Mouse (Mus musculus) liver, embryonic 15.5 days (tissue): Measurements from ENCODE around the gene Mcrip2. TPM values are rescaled to one million over a fixed set of nuclear protein-coding genes. Genes with fewer than 3 reads are reported as not detected.
A peak's percentile ranks its signal among the peaks of the same experiment; 100 is the strongest.

Experiments used
- ATAC-seq: fragments of 200-750 bp; cut with Nextera tagmentation; 2 replicates; pipeline ENCODE4 v1.8.0; 2017; ENCODE audit warnings: moderate number of reproducible peaks, mild to moderate bottlenecking, moderate library complexity; ENCODE audit not compliant: insufficient read depth
- H3K27ac ChIP-seq: fragments of 300-500 bp; sonication (generic); replicated peaks from 2 replicates; pipeline ENCODE4 v1.5.1; 2015; ENCODE audit warnings: mild to moderate bottlenecking, inconsistent platforms
- H3K27me3 ChIP-seq: fragments of 300-500 bp; sonication (generic); 2 replicates; pipeline ENCODE4 v1.6.1; 2015; ENCODE audit warnings: mild to moderate bottlenecking, inconsistent platforms
- H3K36me3 ChIP-seq: fragments of 300-500 bp; sonication (generic); replicated peaks from 2 replicates; pipeline ENCODE4 v1.6.1; 2015; ENCODE audit warnings: moderate library complexity, mild to moderate bottlenecking, inconsistent platforms
- H3K4me1 ChIP-seq: fragments of 300-500 bp; sonication (generic); replicated peaks from 2 replicates; pipeline ENCODE4 v1.6.1; 2015; ENCODE audit warnings: inconsistent platforms
- H3K4me2 ChIP-seq: fragments of 300-500 bp; sonication (generic); 2 replicates; pipeline ENCODE4 v1.6.1; 2015; ENCODE audit warnings: moderate library complexity, mild to moderate bottlenecking, inconsistent platforms
- H3K4me3 ChIP-seq: fragments of 300-500 bp; sonication (generic); replicated peaks from 2 replicates; pipeline ENCODE4 v1.5.1; 2015; ENCODE audit warnings: mild to moderate bottlenecking, inconsistent platforms
- H3K9ac ChIP-seq: fragments of 300-500 bp; sonication (generic); 2 replicates; pipeline ENCODE4 v1.6.1; 2015; ENCODE audit warnings: moderate library complexity, mild to moderate bottlenecking, inconsistent platforms
- H3K9me3 ChIP-seq: fragments of 300-500 bp; sonication (generic); replicated peaks from 2 replicates; pipeline ENCODE4 v1.6.1; 2016; ENCODE audit warnings: inconsistent platforms
- WGBS: fragments of 180-500 bp; shearing (Covaris S2); methylation state at CpG from one replicate; pipeline ENCODE4 v1.1.7; 2015; ENCODE audit warnings: mixed read lengths; ENCODE audit not compliant: insufficient replicate concordance; 5-methylcytosine and 5-hydroxymethylcytosine counted together
- polyA plus RNA-seq: library from polyadenylated mRNA; unstranded; fragments of >200 nt; fragmentation: Nextera tagmentation; extraction: Ambion mirVana; gene quantifications from 2 replicates; pipeline ENCODE4 v1.2.1, GENCODE M21; 2015

Mcrip2 gene
- polyA plus RNA-seq, 1 experiment from 2014 or later, result 37.3 TPM

DNA sequence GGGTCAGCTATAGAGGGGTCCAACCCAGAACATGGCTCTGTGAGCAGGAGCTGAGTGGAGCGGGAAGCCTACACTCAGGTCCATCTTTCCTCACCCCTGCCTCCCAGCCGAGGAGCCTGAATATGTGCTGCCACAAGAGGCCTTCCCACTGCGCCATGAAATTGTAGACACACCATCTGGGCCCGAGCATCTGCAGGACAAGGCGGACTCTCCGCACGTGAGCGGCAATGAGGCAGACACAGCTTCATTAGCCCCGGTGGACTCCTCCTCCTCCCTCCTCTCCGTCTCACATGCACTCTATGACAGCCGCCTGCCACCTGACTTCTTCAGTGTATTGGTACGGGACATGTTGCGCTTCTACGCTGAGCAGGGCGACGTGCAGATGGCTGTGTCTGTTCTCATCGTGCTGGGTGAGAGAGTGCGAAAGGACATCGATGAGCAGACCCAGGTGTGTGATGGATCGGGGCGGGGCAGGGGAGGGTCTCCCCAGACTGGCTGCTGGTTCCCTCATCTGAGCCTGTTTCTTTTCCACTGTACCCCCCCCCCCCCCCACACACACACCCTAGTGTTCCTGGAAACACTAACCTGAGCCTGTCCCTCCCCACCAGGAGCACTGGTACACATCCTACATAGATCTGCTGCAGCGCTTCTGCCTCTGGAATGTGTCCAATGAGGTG, 40.9 kb downstream of the Mcrip2 start:
- H3K4me3 ChIP-seq, result no peak overlapping the region
- peaks cover 69% of the 10 kb centered on the region for H3K4me1 ChIP-seq
- peaks cover 52% of the 10 kb centered on the region for H3K36me3 ChIP-seq
- peaks cover 2% of the 10 kb centered on the region for H3K27me3 ChIP-seq
- H3K27ac ChIP-seq, result no peak overlapping the region
- no peak overlapping the region for H3K9ac ChIP-seq
- no peak for ATAC-seq
- H3K4me2 ChIP-seq, result peak overlapping the region; percentile 81; the same call in 1 of the 2 replicates
- no peaks in the 10 kb centered on the region for H3K9me3 ChIP-seq
- WGBS, result 87% methylated on average over 22 of the region's 22 CpGs

DNA sequence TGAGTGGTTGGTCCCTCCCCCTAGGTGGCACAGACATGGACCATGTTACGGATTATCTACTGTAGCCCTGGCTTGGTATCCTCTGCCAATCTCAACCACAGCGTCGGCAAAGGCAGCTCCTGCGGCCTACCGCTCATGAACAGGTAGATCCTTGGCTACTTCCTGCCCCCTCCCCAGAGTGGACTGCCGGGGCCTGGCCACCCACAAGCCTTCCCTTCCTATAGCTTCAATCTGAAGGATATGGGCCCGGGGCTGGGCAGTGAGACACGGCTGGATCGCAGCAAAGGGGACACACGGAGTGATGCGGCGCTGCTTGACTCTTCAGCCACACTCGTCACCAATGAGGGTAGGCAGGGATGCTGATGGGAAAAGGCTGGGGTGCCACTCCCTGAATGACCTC, 41.6 kb downstream of the Mcrip2 start:
- Histone ChIP-seq H3K9me3 (no peaks in the 10 kb centered on the region), H3K4me1 (peaks cover 66% of the 10 kb centered on the region), H3K4me3 (no peak overlapping the region), H3K4me2 (no peak overlapping the region), H3K27ac (no peak overlapping the region), H3K27me3 (peaks cover 9% of the 10 kb centered on the region), H3K36me3 (peaks cover 52% of the 10 kb centered on the region), H3K9ac (no peak overlapping the region)
- WGBS, result 88% methylated on average over 13 of the region's 13 CpGs
- no peak for ATAC-seq

DNA sequence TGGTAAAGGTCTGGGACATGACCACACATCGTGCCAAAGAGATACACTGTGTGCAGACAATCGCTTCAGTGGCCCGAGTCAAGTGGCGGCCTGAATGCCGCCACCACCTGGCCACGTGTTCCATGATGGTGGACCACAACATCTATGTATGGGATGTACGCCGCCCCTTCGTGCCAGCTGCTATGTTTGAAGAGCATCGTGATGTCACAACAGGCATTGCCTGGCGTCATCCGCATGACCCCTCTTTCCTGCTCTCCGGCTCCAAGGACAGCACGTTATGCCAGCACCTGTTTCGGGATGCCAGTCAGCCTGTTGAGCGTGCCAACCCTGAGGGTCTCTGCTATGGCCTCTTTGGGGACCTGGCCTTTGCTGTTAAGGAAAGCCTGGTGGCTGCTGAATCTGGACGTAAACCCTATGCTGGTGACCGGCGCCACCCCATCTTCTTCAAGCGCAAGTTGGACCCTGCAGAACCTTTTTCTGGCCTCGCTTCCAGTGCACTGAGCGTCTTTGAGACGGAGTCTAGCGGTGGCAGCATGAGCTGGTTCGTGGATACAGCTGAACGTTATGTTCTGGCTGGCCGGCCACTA, 42.5 kb downstream of the Mcrip2 start:
- H3K4me1 ChIP-seq, result peaks cover 57% of the 10 kb centered on the region
- no peak for ATAC-seq

DNA sequence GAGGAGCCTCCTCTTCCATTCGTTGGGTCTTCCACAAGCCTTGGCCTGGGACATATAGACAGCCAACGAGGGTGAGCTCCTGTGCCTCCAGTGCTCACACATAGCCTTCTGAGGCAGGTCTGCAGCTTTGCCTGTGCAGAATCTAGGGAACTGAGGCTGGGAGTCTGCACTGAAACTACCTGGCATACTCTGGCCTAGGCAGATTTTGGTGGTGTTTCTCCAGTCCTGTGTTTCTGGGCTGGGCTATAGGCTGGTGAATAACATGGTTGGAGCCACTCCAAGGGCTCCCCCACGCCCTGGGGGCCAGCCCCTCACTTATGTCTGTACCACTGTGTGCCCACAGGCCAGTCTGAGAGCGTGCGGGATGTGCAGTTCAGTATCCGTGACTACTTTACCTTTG, 43.3 kb downstream of the Mcrip2 start:
- peaks cover 49% of the 10 kb centered on the region for H3K4me1 ChIP-seq

More for the DNA sequence above, 42.5 kb downstream of the Mcrip2 start:
- 89% methylated on average over 27 of the region's 27 CpGs for WGBS
- H3K36me3 ChIP-seq, result peaks cover 45% of the 10 kb centered on the region
- no peak overlapping the region for H3K4me3 ChIP-seq
- no peak overlapping the region for H3K27ac ChIP-seq
- peaks cover 17% of the 10 kb centered on the region for H3K27me3 ChIP-seq
- no peaks in the 10 kb centered on the region for H3K9me3 ChIP-seq
- H3K9ac ChIP-seq, result no peak overlapping the region
- H3K4me2 ChIP-seq, result no peak overlapping the region; the same call in 1 of the 2 replicates

DNA sequence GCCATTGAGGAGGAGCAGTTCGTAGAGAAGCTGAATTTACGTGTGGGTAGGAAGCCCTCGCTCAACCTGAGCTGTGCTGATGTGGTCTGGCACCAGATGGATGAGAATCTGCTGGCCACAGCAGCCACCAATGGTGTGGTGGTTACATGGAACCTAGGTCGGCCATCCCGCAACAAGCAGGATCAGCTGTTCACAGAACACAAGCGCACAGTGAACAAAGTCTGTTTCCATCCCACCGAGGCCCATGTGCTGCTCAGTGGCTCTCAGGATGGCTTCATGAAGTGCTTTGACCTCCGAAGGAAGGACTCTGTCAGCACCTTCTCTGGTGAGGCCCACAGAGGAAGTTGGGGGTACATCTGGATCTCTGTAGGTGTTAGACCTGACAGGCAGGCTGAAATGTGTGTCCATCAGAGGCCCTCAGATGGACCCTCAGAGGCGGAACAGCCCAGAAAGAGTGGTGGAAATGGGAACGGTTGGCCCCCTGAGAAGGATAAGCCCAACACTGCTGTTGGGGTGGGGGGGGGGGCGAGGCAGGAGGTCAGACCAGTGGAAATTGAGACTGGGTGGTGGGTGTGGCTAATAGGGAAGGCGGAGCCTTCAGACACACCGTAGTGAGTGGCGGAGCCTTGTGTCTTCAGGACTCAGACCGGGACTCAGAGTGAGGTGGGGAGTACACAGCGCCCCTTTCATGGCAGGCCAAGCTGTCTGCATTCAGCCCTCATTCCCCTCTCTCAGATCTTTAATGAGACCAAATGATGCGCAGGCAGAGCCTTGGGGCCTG, 44.0 kb downstream of the Mcrip2 start:
- Histone ChIP-seq H3K4me1 (peaks cover 44% of the 10 kb centered on the region), H3K27me3 (peaks cover 32% of the 10 kb centered on the region), H3K27ac (0 out of 2 replicates have a peak overlapping the region, but pooled peaks have one; percentile 82), H3K36me3 (peaks cover 30% of the 10 kb centered on the region), H3K9ac (peak overlapping the region; percentile 74), H3K4me3 (peak overlapping the region; percentile 79), H3K9me3 (no peaks in the 10 kb centered on the region), H3K4me2 (peak overlapping the region; percentile 75)
- no peak for ATAC-seq
- 56% methylated on average over 16 of the region's 17 CpGs for WGBS

More for the DNA sequence above, 43.3 kb downstream of the Mcrip2 start:
- peak overlapping the region; percentile 75 for H3K4me2 ChIP-seq
- H3K9ac ChIP-seq, result no peak overlapping the region
- H3K36me3 ChIP-seq, result peaks cover 37% of the 10 kb centered on the region
- H3K27me3 ChIP-seq, result peaks cover 24% of the 10 kb centered on the region
- WGBS, result 70% methylated on average over 6 of the region's 6 CpGs
- H3K4me3 ChIP-seq, result no peak overlapping the region
- no peaks in the 10 kb centered on the region for H3K9me3 ChIP-seq
- no peak for ATAC-seq
- no peak overlapping the region for H3K27ac ChIP-seq

DNA sequence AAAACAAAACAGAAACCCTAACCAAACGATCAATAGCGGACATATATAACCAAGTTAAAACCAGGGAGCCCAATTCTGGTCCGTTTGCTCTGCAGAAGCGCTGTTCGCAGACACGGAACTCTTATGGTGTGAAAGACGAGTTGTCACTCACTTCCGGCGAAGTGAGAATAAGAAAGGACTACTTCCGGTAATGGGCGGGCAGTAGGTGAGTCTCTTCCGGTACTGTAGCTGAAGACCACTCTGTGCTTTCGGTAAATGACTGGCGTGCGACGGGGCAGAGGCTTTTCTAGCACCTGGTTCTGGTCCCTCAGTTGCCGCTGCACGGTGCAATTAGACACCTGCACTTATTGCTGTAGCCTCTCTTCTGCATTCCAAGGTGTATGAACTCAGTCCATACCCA, 45.1 kb downstream of the Mcrip2 start, which contains the start of gene Wdr24:
TSS of gene Wdr24 (plus strand) at position 176 of the 400 bp plus-strand sequence.
- peak within 1 kb of the TSS; percentile 79 for H3K4me3 ChIP-seq
- peaks cover 43% of the 10 kb centered on the region for H3K27me3 ChIP-seq
- peak within 1 kb of the TSS; percentile 82 for H3K27ac ChIP-seq
- peak within 1 kb of the TSS; percentile 74 for H3K9ac ChIP-seq
- peaks cover 28% of the 10 kb centered on the region for H3K36me3 ChIP-seq
- no peaks in the 10 kb centered on the region for H3K9me3 ChIP-seq
- H3K4me2 ChIP-seq, result peak within 1 kb of the TSS; percentile 75
- WGBS, result under 1% methylated on average over 18 of the region's 18 CpGs
- H3K4me1 ChIP-seq, result peaks cover 39% of the 10 kb centered on the region
- ATAC-seq, result peak; percentile 56; the same call in 1 of the 2 replicates

DNA sequence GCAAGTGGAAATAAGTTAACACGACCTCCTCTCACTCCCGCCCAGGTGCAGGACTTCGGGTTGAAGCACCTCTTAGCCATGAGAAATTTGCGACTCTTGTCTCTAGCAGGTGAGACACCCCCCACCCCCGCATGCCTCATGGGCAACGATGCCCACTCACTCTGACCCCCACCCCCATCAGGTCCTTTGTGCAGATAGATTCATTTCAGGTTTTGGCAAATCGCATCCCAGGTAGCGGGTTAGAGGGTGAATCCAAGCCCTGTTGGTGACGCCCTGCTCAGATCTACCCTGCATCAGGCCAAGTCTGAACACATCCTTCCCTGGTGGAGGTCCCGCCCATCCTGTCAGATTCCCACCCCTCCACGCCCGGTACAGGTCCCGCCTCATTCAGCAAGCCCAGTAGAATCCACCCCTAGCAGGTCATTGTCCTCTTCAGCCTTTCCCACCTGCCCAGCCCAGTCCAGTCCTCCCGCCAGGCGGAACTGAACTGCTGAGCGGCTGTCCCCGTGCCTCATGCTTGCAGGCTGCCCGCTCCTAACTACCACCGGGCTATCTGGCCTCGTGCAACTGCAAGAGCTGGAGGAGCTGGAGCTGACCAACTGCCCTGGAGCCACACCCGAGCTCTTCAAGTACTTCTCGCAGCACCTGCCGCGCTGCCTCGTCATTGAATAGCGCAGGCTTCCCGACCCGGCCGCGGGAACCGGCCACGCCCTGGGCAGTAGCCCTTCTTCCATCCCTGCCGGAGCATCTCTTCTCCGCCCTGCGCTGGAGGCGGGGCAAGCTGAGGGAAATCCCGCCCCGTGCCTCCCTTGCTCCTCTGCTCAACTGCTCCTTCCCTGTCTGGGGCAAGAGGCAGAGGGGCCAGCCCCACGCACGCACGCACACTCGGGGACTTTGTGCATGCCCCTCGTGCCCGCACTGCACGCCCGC, 49.4 kb downstream of the Mcrip2 start:
- 6% methylated on average over 46 of the region's 46 CpGs for WGBS
- no peaks in the 10 kb centered on the region for H3K9me3 ChIP-seq
- H3K4me1 ChIP-seq, result peaks cover 19% of the 10 kb centered on the region
- H3K27me3 ChIP-seq, result peaks cover 83% of the 10 kb centered on the region
- no peaks in the 10 kb centered on the region for H3K36me3 ChIP-seq
- peak overlapping the region; percentile 17 for H3K4me3 ChIP-seq
- ATAC-seq, result peak; percentile 48; the same call in 1 of the 2 replicates
- peak overlapping the region; percentile 39 for H3K4me2 ChIP-seq
- no peak overlapping the region for H3K9ac ChIP-seq
- H3K27ac ChIP-seq, result no peak overlapping the region

DNA sequence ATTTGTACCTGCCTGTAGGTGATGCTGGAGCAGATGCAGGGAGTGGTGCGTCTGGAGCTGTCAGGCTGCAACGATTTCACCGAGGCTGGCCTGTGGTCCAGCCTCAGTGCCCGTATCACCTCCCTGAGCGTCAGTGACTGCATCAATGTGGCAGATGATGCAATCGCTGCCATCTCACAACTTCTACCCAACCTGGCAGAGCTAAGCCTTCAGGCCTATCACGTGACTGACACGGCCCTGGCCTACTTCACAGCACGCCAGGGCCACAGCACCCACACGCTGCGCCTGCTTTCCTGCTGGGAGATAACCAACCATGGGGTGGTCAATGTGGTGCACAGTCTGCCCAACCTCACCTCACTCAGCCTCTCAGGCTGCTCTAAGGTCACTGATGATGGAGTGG, 50.9 kb downstream of the Mcrip2 start:
- H3K27me3 ChIP-seq, result peaks cover 94% of the 10 kb centered on the region
- H3K4me3 ChIP-seq, result no peak overlapping the region
- no peak overlapping the region for H3K4me2 ChIP-seq
- ATAC-seq, result no peak
- no peak overlapping the region for H3K9ac ChIP-seq
- H3K9me3 ChIP-seq, result no peaks in the 10 kb centered on the region
- 59% methylated on average over 11 of the region's 11 CpGs for WGBS
- peaks cover 10% of the 10 kb centered on the region for H3K4me1 ChIP-seq
- H3K27ac ChIP-seq, result no peak overlapping the region
- no peaks in the 10 kb centered on the region for H3K36me3 ChIP-seq
